Mouse (Mus musculus) forebrain, embryonic 13.5 days (tissue): ENCODE results near the gene Tyw1. TPM values are rescaled to one million over a fixed set of nuclear protein-coding genes. Genes with fewer than 3 reads are reported as not detected.

Source experiments
- ATAC-seq: fragments of 200-750 bp; cut with Nextera tagmentation; 2 replicates; pipeline ENCODE4 v1.8.0; 2017
- H3K27ac ChIP-seq: fragments of 300-500 bp; sonication (generic); 2 replicates; pipeline ENCODE4 v1.5.1; 2015; ENCODE audit warnings: inconsistent platforms, mild to moderate bottlenecking, moderate library complexity
- H3K27me3 ChIP-seq: fragments of 300-500 bp; sonication (generic); 2 replicates; pipeline ENCODE4 v1.6.1; 2015; ENCODE audit warnings: mild to moderate bottlenecking, inconsistent platforms
- H3K36me3 ChIP-seq: fragments of 300-500 bp; sonication (generic); 2 replicates; pipeline ENCODE4 v1.6.1; 2015; ENCODE audit warnings: mild to moderate bottlenecking, inconsistent platforms; ENCODE audit not compliant: poor library complexity, severe bottlenecking
- H3K4me1 ChIP-seq: fragments of 300-500 bp; sonication (generic); 2 replicates; pipeline ENCODE4 v1.6.1; 2015; ENCODE audit warnings: inconsistent platforms
- H3K4me2 ChIP-seq: fragments of 300-500 bp; sonication (generic); 2 replicates; pipeline ENCODE4 v1.6.1; 2015; ENCODE audit warnings: inconsistent platforms, mild to moderate bottlenecking, moderate library complexity
- H3K4me3 ChIP-seq: fragments of 300-500 bp; sonication (generic); 2 replicates; pipeline ENCODE4 v1.5.1; 2015; ENCODE audit warnings: mild to moderate bottlenecking, inconsistent platforms
- H3K9ac ChIP-seq: fragments of 300-500 bp; sonication (generic); 2 replicates; pipeline ENCODE4 v1.6.1; 2015; ENCODE audit warnings: mild to moderate bottlenecking, inconsistent platforms
- H3K9me3 ChIP-seq: fragments of 300-500 bp; sonication (generic); replicated peaks from 2 replicates; pipeline ENCODE4 v1.6.1; 2016; ENCODE audit warnings: inconsistent platforms
- WGBS: fragments of 180-500 bp; shearing (Covaris S2); methylation state at CpG from one replicate; pipeline ENCODE4 v1.1.7; 2015; 5-methylcytosine and 5-hydroxymethylcytosine counted together
- polyA plus RNA-seq: library from polyadenylated mRNA; unstranded; fragments of >200 nt; fragmentation: Nextera tagmentation; extraction: Ambion mirVana; gene quantifications from 2 replicates; pipeline ENCODE4 v1.2.1, GENCODE M21; 2015

Gene Tyw1
- polyA plus RNA-seq, 1 experiment from 2014 or later: 24.4 TPM

DNA sequence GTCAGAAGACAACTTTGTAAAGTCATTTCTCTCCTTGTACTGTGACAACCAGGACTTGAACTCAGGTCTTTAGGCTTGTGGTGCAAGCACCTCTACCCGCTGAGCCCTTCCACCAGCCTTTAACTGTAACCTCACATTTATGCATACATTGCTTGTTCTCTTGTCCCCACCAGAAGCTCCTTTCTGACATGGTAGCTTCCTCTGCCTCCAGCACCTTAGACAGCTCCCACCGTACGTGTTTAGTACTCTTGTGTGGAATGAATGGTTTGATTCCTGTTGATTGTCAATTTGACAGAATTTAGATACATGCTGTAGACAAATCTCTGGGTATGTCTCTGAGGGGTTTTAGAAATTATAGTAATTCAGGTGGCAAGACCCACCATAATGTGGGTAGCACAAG is 108.4 kb downstream of the Tyw1 start:
- Histone ChIP-seq H3K4me2 (no peak overlapping the region), H3K27ac (no peak overlapping the region), H3K27me3 (no peaks in the 10 kb centered on the region), H3K4me3 (no peak overlapping the region), H3K9me3 (no peaks in the 10 kb centered on the region), H3K4me1 (no peaks in the 10 kb centered on the region), H3K36me3 (no peaks in the 10 kb centered on the region), H3K9ac (no peak overlapping the region)
- WGBS: 53% methylated on average over 3 of the region's 3 CpGs
- no peak for ATAC-seq

DNA sequence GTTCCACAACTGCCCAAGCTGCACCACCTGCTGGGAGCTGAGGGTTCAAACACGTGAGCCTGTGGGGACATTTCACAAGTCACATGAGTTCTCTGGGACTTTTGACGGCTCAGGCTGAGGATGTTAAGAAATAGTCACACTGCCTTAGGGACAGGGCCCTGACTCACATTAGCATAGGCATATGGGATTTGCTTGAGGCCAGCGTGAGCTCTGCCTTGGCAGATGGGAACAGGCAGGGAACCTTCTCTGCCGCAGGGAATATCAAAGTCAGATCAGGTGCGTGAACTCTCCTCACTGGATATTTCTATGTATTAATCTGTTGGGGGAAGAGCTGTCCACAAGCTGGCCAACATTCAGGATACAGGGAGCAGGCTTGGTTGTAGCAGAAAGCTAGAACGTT is 112.8 kb downstream of the Tyw1 start:
- Histone ChIP-seq H3K4me1 (no peaks in the 10 kb centered on the region), H3K27me3 (no peaks in the 10 kb centered on the region), H3K36me3 (no peaks in the 10 kb centered on the region), H3K4me3 (no peak overlapping the region), H3K27ac (no peak overlapping the region), H3K9ac (no peak overlapping the region), H3K4me2 (no peak overlapping the region), H3K9me3 (no peaks in the 10 kb centered on the region)
- ATAC-seq: no peak
- WGBS: 83% methylated on average over 6 of the region's 6 CpGs

DNA sequence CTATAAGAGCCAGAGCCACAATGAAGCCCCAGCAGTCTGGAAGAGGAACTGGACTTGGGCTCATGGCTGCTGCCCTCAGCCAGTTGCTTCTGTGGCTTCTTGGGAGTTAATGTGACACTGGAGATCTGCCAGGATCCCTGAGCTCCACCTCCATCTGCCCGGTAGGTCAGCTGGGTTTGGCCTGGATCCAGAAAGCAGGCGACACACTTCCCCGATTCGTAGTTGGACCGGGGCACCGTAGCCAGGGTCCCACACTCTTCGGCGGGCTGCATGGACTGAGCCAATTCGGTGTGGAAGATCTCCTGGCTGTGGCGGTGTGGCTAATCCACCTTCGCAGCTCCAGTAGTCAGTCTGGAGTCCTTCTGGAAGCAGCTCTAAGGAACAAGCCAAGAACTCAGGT is 113.8 kb downstream of the Tyw1 start, which contains the start of gene Caln1:
TSS of gene Caln1 (plus strand) at position 219 of the 400 bp plus-strand sequence.
- Histone ChIP-seq H3K9ac (no peak within 1 kb of the TSS), H3K27ac (no peak within 1 kb of the TSS), H3K36me3 (no peaks in the 10 kb centered on the region), H3K4me2 (no peak within 1 kb of the TSS), H3K9me3 (no peaks in the 10 kb centered on the region), H3K27me3 (no peaks in the 10 kb centered on the region), H3K4me3 (no peak within 1 kb of the TSS), H3K4me1 (no peaks in the 10 kb centered on the region)
- 78% methylated on average over 11 of the region's 11 CpGs for WGBS
- no peak for ATAC-seq

DNA sequence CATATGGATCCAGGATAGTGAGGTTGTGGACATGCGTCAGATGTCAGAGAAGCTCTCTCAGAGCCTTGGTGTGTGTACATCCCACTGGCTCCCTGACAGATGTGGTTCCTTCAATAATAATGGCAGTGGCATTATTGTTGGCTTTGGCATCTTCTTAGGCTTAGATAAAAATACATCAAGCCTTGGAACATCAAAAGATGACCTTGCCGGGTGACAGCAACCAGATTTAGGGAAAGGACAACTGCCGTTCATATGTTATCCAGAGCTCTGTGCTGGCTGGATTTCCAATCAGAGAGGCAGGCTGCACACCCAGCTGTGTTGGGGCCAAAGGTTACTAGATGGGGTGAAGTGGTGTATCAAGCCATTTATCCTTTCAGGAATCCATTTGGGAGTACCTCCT is 120.0 kb downstream of the Tyw1 start:
- Histone ChIP-seq H3K4me3 (no peak overlapping the region), H3K27me3 (no peaks in the 10 kb centered on the region), H3K27ac (no peak overlapping the region), H3K4me2 (no peak overlapping the region), H3K9me3 (no peaks in the 10 kb centered on the region), H3K9ac (no peak overlapping the region), H3K36me3 (no peaks in the 10 kb centered on the region), H3K4me1 (no peaks in the 10 kb centered on the region)
- no peak for ATAC-seq
- 87% methylated on average over 3 of the region's 3 CpGs for WGBS

DNA sequence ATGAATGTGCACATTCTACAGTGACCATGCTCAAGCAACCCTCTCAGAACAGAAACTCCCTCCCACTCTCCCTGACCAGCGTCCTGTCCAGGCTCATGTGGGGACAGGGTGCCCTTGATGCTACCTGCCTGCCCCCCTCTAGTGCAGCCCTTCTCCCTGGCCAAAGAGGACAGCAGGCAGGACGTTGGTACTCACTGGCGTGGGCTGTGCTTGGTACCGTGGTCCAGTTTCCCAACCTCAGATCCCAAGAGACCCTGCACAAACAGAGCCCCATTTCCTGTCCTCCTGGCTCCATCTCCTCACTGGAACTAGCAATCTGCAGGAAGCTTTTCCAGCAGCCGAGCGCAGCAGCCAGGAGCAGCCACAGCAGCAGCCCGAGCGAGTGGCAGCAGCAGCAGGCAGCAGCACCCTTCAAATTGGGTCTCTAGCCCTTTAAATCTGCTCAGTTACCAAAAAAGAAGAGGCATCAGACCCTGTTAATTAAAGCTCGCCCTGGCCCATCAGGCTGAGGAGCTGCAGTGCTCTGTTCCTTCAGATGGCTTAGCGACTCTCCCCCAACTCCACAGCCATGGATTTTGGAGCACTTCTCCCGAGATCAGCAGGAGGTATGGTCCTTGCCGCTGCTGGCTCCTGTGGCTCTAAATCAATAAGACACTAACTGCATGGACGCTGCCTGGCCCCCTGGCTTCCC is 128.9 kb downstream of the Tyw1 start, which contains the start of gene A330070K13Rik:
TSS of gene A330070K13Rik (minus strand) at position 410 of the 691 bp plus-strand sequence.
- Histone ChIP-seq H3K9me3 (no peaks in the 10 kb centered on the region), H3K4me2 (peak within 1 kb of the TSS; percentile 47), H3K4me1 (peaks cover 7% of the 10 kb centered on the region), H3K4me3 (no peak within 1 kb of the TSS), H3K27me3 (no peaks in the 10 kb centered on the region), H3K36me3 (no peaks in the 10 kb centered on the region), H3K27ac (no peak within 1 kb of the TSS), H3K9ac (peak within 1 kb of the TSS; percentile 35)
- ATAC-seq: no peak
- 11% methylated on average over 13 of the region's 13 CpGs for WGBS

DNA sequence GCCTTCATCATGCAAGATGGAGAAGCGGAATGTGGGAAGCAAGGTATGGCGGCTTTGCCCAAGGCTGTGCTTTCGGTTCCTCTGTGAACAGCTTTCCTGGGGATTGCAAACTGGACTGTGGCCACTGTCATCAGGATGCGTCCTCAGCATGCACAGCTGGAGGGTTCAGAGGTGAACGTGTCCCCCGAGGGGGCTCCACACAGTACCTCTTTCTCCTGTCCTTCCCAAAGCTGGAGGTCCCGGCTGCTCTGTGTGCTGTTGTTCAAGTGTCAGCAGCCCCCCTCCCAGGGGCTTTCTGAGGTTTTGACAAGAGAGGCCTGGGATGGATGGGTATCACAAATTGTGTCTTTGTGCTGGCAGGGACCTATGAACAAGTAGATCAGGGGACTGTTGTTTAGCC is 131.0 kb downstream of the Tyw1 start:
- H3K36me3 ChIP-seq: no peaks in the 10 kb centered on the region
- H3K4me2 ChIP-seq: no peak overlapping the region
- H3K27me3 ChIP-seq: no peaks in the 10 kb centered on the region
- peaks cover 7% of the 10 kb centered on the region for H3K4me1 ChIP-seq
- no peak overlapping the region for H3K4me3 ChIP-seq
- ATAC-seq: no peak
- no peak overlapping the region for H3K27ac ChIP-seq
- no peak overlapping the region for H3K9ac ChIP-seq
- 77% methylated on average over 7 of the region's 7 CpGs for WGBS
- peaks cover 6% of the 10 kb centered on the region; the same call in 1 of the 2 replicates for H3K9me3 ChIP-seq

Other genes with a start within 250 kb of the Tyw1 start
- gene Asl, start 226.4 kb upstream of the Tyw1 start, polyA plus RNA-seq: 23.3 and 28.6 TPM in 2 replicates
- gene Crcp, start 226.3 kb upstream of the Tyw1 start, polyA plus RNA-seq: 67.0 and 77.0 TPM in 2 replicates
- 47.5 and 50.2 TPM in 2 replicates for gene Tpst1, start 182.3 kb upstream of the Tyw1 start, polyA plus RNA-seq
- gene Kctd7, start 110.8 kb upstream of the Tyw1 start, polyA plus RNA-seq: 8.3 and 8.9 TPM in 2 replicates
- gene Rabgef1, start 83.8 kb upstream of the Tyw1 start, polyA plus RNA-seq: 32.8 and 34.6 TPM in 2 replicates
- gene Tmem248, start 38.5 kb upstream of the Tyw1 start, polyA plus RNA-seq: 21.8 and 22.3 TPM in 2 replicates
- gene Sbds, start 89 bp upstream of the Tyw1 start, polyA plus RNA-seq: 65.4 and 67.7 TPM in 2 replicates
- 2.0 and 3.7 TPM in 2 replicates for gene Caln1, start 113.8 kb downstream of the Tyw1 start, polyA plus RNA-seq
- not detected in 2 replicates for gene A330070K13Rik, start 129.0 kb downstream of the Tyw1 start, polyA plus RNA-seq